Mouse (Mus musculus) liver, embryonic 13.5 days (tissue): ENCODE measurements at regions not wholly inside any gene's neighbourhood (a gene's known extent, or its start where the extent isn't known, plus 50 kb on each side); places are given as distances from the start of the nearest gene placed in this dataset.

Experiments used
- ATAC-seq: fragments of 200-750 bp; cut with Nextera tagmentation; 2 replicates; pipeline ENCODE4 v1.8.0; 2017; ENCODE audit warnings: low read depth, mild to moderate bottlenecking, moderate number of reproducible peaks, moderate library complexity
- DNase-seq: peaks from one replicate; pipeline ENCODE4 v3.0.0; 2022
- H3K27ac ChIP-seq: fragments of 300-500 bp; sonication (generic); 2 replicates; pipeline ENCODE4 v1.5.1; 2015; ENCODE audit warnings: moderate library complexity, mild to moderate bottlenecking, inconsistent platforms
- H3K27me3 ChIP-seq: fragments of 300-500 bp; sonication (generic); 2 replicates; pipeline ENCODE4 v1.6.1; 2015; ENCODE audit warnings: mild to moderate bottlenecking, inconsistent platforms
- H3K36me3 ChIP-seq: fragments of 300-500 bp; sonication (generic); 2 replicates; pipeline ENCODE4 v1.6.1; 2015; ENCODE audit warnings: mild to moderate bottlenecking, inconsistent platforms
- H3K4me1 ChIP-seq: fragments of 300-500 bp; sonication (generic); replicated peaks from 2 replicates; pipeline ENCODE4 v1.6.1; 2015; ENCODE audit warnings: inconsistent platforms
- H3K4me2 ChIP-seq: fragments of 300-500 bp; sonication (generic); 2 replicates; pipeline ENCODE4 v1.6.1; 2015; ENCODE audit warnings: inconsistent platforms, mild to moderate bottlenecking, moderate library complexity
- H3K4me3 ChIP-seq: fragments of 300-500 bp; sonication (generic); replicated peaks from 2 replicates; pipeline ENCODE4 v1.5.1; 2015; ENCODE audit warnings: mild to moderate bottlenecking, inconsistent platforms
- H3K9ac ChIP-seq: fragments of 300-500 bp; sonication (generic); 2 replicates; pipeline ENCODE4 v1.6.1; 2015; ENCODE audit warnings: mild to moderate bottlenecking, inconsistent platforms
- H3K9me3 ChIP-seq: fragments of 300-500 bp; sonication (generic); replicated peaks from 2 replicates; pipeline ENCODE4 v1.6.1; 2016; ENCODE audit warnings: inconsistent platforms
- WGBS: fragments of 180-500 bp; shearing (Covaris S2); methylation state at CpG from one replicate; pipeline ENCODE4 v1.1.7; 2015; ENCODE audit not compliant: insufficient replicate concordance; 5-methylcytosine and 5-hydroxymethylcytosine counted together

GRCm38 (mm10) chr12:58440666-58441065, 171.6 kb upstream of the Clec14a start:
- no peak for ATAC-seq
- no peaks in the 10 kb centered on the region for H3K4me1 ChIP-seq
- H3K9ac ChIP-seq: no peak overlapping the region

GRCm38 (mm10) chr12:58437031-58437430, 167.9 kb upstream of the Clec14a start:
- 65% methylated on average over 6 of the region's 6 CpGs for WGBS
- Histone ChIP-seq H3K4me3 (no peak overlapping the region), H3K4me2 (no peak overlapping the region), H3K27ac (no peak overlapping the region), H3K9ac (no peak overlapping the region), H3K36me3 (no peaks in the 10 kb centered on the region), H3K27me3 (no peaks in the 10 kb centered on the region), H3K4me1 (no peaks in the 10 kb centered on the region), H3K9me3 (no peaks in the 10 kb centered on the region)
- no peak for ATAC-seq
- DNase-seq: no peak

More at GRCm38 (mm10) chr12:58440666-58441065, 171.6 kb upstream of the Clec14a start:
- no peak for DNase-seq
- H3K4me2 ChIP-seq: no peak overlapping the region
- no peak overlapping the region for H3K4me3 ChIP-seq
- no peaks in the 10 kb centered on the region for H3K36me3 ChIP-seq
- no peaks in the 10 kb centered on the region for H3K9me3 ChIP-seq
- no peaks in the 10 kb centered on the region for H3K27me3 ChIP-seq
- no peak overlapping the region for H3K27ac ChIP-seq

- no peaks in the 10 kb centered on the region for H3K4me1 ChIP-seq
- H3K27ac ChIP-seq: no peak overlapping the region
- no peak overlapping the region for H3K9ac ChIP-seq
- H3K36me3 ChIP-seq: no peaks in the 10 kb centered on the region
- no peak overlapping the region for H3K4me3 ChIP-seq
- H3K4me2 ChIP-seq: no peak overlapping the region
- no peaks in the 10 kb centered on the region for H3K27me3 ChIP-seq
- ATAC-seq (no peak), DNase-seq (no peak)
- H3K9me3 ChIP-seq: no peaks in the 10 kb centered on the region
- WGBS: 55% methylated on average over 5 of the region's 5 CpGs
Observed at GRCm38 (mm10) chr12:58434504-58434903, 165.4 kb upstream of the Clec14a start.

GRCm38 (mm10) chr12:58429929-58430328, 160.8 kb upstream of the Clec14a start:
- no peaks in the 10 kb centered on the region for H3K4me1 ChIP-seq
- WGBS: 66% methylated on average over 5 of the region's 5 CpGs
- H3K36me3 ChIP-seq: no peaks in the 10 kb centered on the region
- no peak overlapping the region for H3K9ac ChIP-seq
- no peak overlapping the region for H3K4me3 ChIP-seq
- no peak overlapping the region for H3K4me2 ChIP-seq
- H3K27ac ChIP-seq: no peak overlapping the region
- ATAC-seq (no peak), DNase-seq (no peak)
- no peaks in the 10 kb centered on the region for H3K27me3 ChIP-seq
- H3K9me3 ChIP-seq: no peaks in the 10 kb centered on the region

- no peaks in the 10 kb centered on the region for H3K36me3 ChIP-seq
- no peak overlapping the region for H3K9ac ChIP-seq
- H3K27ac ChIP-seq: no peak overlapping the region
- no peak for ATAC-seq
- WGBS: 73% methylated on average over 6 of the region's 6 CpGs
- H3K4me3 ChIP-seq: no peak overlapping the region
- H3K27me3 ChIP-seq: no peaks in the 10 kb centered on the region
- H3K4me2 ChIP-seq: no peak overlapping the region
- H3K9me3 ChIP-seq: no peaks in the 10 kb centered on the region
- DNase-seq: no peak
- no peaks in the 10 kb centered on the region for H3K4me1 ChIP-seq
Observed at GRCm38 (mm10) chr12:58426758-58427157, 157.7 kb upstream of the Clec14a start.

GRCm38 (mm10) chr12:58425961-58426360, 156.9 kb upstream of the Clec14a start:
- no peak for DNase-seq

GRCm38 (mm10) chr12:58423581-58423980, 154.5 kb upstream of the Clec14a start:
- H3K4me1 ChIP-seq: no peaks in the 10 kb centered on the region
- H3K4me3 ChIP-seq: no peak overlapping the region
- no peaks in the 10 kb centered on the region for H3K27me3 ChIP-seq
- no peak overlapping the region for H3K9ac ChIP-seq
- no peaks in the 10 kb centered on the region for H3K9me3 ChIP-seq
- ATAC-seq (no peak), DNase-seq (no peak)
- 18% methylated on average over 1 of the region's 1 CpGs for WGBS
- H3K36me3 ChIP-seq: no peaks in the 10 kb centered on the region
- no peak overlapping the region for H3K27ac ChIP-seq
- no peak overlapping the region for H3K4me2 ChIP-seq

More at GRCm38 (mm10) chr12:58425961-58426360, 156.9 kb upstream of the Clec14a start:
- no peak overlapping the region for H3K9ac ChIP-seq
- H3K9me3 ChIP-seq: no peaks in the 10 kb centered on the region
- H3K4me2 ChIP-seq: no peak overlapping the region
- H3K4me3 ChIP-seq: no peak overlapping the region
- no peaks in the 10 kb centered on the region for H3K36me3 ChIP-seq
- H3K4me1 ChIP-seq: no peaks in the 10 kb centered on the region
- no peak for ATAC-seq
- H3K27me3 ChIP-seq: no peaks in the 10 kb centered on the region
- no peak overlapping the region for H3K27ac ChIP-seq
- 47% methylated on average over 4 of the region's 4 CpGs for WGBS

GRCm38 (mm10) chr12:58401904-58402303, 132.8 kb upstream of the Clec14a start:
- H3K4me3 ChIP-seq: no peak overlapping the region
- H3K4me1 ChIP-seq: no peaks in the 10 kb centered on the region
- DNase-seq (no peak), ATAC-seq (no peak)
- 29% methylated on average over 3 of the region's 3 CpGs for WGBS
- no peaks in the 10 kb centered on the region for H3K9me3 ChIP-seq
- H3K9ac ChIP-seq: no peak overlapping the region
- H3K4me2 ChIP-seq: no peak overlapping the region
- no peaks in the 10 kb centered on the region for H3K36me3 ChIP-seq
- no peak overlapping the region for H3K27ac ChIP-seq
- H3K27me3 ChIP-seq: no peaks in the 10 kb centered on the region

GRCm38 (mm10) chr12:58360258-58360657, 91.2 kb upstream of the Clec14a start:
- WGBS: 52% methylated on average over 4 of the region's 4 CpGs
- no peaks in the 10 kb centered on the region for H3K36me3 ChIP-seq

GRCm38 (mm10) chr12:58334163-58334562, 65.1 kb upstream of the Clec14a start:
- Histone ChIP-seq H3K9me3 (no peaks in the 10 kb centered on the region), H3K9ac (no peak overlapping the region), H3K4me2 (no peak overlapping the region), H3K27ac (no peak overlapping the region), H3K27me3 (no peaks in the 10 kb centered on the region), H3K4me1 (no peaks in the 10 kb centered on the region), H3K4me3 (no peak overlapping the region), H3K36me3 (no peaks in the 10 kb centered on the region)
- no peak for ATAC-seq
- DNase-seq: no peak

More at GRCm38 (mm10) chr12:58360258-58360657, 91.2 kb upstream of the Clec14a start:
- no peaks in the 10 kb centered on the region for H3K9me3 ChIP-seq
- no peaks in the 10 kb centered on the region for H3K27me3 ChIP-seq
- ATAC-seq (no peak), DNase-seq (no peak)
- no peak overlapping the region for H3K4me3 ChIP-seq
- no peak overlapping the region for H3K27ac ChIP-seq
- no peak overlapping the region for H3K9ac ChIP-seq
- no peaks in the 10 kb centered on the region for H3K4me1 ChIP-seq
- no peak overlapping the region for H3K4me2 ChIP-seq

- no peak for ATAC-seq
- WGBS: 70% methylated on average over 2 of the region's 2 CpGs
- H3K27ac ChIP-seq: no peak overlapping the region
- H3K27me3 ChIP-seq: no peaks in the 10 kb centered on the region
- no peaks in the 10 kb centered on the region for H3K4me1 ChIP-seq
- no peak overlapping the region for H3K9ac ChIP-seq
- no peak for DNase-seq
- H3K4me3 ChIP-seq: no peak overlapping the region
- H3K9me3 ChIP-seq: no peaks in the 10 kb centered on the region
- H3K4me2 ChIP-seq: no peak overlapping the region
- H3K36me3 ChIP-seq: no peaks in the 10 kb centered on the region
Observed at GRCm38 (mm10) chr12:58329913-58330312, 60.8 kb upstream of the Clec14a start.

GRCm38 (mm10) chr12:58323953-58324352, 54.9 kb upstream of the Clec14a start:
- Histone ChIP-seq H3K9ac (no peak overlapping the region), H3K4me1 (no peaks in the 10 kb centered on the region), H3K36me3 (no peaks in the 10 kb centered on the region), H3K27me3 (no peaks in the 10 kb centered on the region), H3K27ac (no peak overlapping the region), H3K9me3 (no peaks in the 10 kb centered on the region), H3K4me3 (no peak overlapping the region), H3K4me2 (no peak overlapping the region)
- no peak for DNase-seq
- ATAC-seq: 0 out of 2 replicates have a peak, but pooled peaks have one; percentile 18
- 27% methylated on average over 3 of the region's 3 CpGs for WGBS
